Mouse (Mus musculus): ENCODE data around the gene Eif4b.

Gene Eif4b

DNA sequence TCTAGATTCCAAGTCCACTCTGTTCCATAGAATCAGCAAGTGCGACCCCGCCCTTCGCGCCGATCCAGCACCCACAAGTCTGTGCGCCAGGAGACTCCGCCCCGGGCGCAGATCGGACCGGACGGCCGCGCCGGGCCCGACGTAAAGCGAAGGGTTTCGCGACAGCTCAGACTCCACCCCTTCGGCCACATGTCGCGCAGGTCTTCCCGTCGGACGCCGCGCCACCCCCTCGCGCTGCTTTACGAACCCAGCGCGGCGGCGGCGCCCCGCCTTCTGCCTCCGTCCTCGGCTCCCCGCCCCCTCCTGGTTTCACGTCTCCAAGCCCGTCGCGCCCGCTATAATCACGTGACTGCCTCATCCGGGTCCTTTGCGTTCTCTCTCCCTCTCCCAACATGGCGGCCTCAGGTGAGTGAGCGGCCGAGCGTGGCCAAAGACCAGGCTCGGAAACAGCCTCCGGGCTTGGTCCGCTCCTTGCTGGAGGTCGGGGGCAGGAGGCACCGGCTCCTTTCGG is at the start of gene Eif4b:
Gene Eif4b (plus strand): TSS at position 215 of the 511 bp plus-strand sequence.
- in situ Hi-C loops (cut with MboI, MseI): no loop called here

DNA sequence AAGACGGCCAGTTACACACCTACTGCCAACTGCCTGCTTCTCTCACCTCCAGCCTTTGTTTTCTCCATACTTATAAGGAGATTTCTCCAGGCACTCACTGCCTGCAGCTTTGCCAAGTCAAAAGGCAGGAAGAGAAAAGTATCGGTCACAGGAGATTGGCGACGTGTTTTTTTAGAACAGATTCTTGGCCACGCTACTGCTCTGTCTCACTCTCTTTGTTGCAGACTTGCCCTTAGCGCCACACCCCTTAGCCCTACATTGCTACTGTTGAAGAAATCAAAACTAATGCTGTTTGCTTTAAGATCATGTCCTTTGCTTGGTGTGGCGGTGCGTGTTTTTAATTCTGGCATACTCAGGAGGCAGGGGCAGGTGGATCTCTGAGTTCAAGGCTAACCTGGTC is 49.7 kb upstream of the Eif4b start:
- in situ Hi-C loops (cut with MboI, MseI): no loop called here

DNA sequence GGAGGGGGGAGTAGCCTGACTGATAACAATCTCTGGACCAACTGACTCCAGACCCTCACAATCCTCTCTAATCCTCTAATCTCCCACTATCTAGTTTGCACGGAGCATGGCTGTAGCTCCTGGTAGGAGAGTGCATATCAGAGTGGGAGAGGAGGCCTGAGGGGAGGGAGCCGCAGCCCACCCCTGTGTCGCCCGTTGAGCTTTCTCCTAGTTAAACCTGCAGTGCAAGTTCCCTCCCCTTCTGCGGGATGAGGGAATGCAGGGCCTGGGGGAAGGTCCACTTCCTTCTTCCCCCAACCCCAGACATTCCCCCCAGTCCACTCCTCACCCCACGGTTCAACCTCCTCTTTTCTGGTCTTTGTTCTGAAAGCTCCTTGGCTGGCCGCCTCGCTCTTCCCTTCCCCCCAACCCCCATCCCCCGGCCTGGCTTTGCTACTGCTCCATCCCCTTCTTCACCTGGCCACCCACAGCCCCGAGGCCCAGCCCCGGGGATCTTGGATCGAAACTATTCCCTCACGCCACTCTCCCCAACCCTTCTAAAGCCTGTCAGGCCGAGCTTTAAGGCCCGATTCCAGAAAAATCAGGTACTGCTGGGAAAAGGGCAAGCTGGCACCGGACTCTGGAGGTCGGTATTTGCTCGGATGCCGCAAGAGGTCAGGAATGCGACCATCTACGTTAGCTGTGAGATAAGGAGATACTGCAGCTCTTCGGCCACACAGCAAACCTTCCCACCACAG is 48.3 kb upstream of the Eif4b start:
- in situ Hi-C loops (cut with MboI, MseI): no loop called here

DNA sequence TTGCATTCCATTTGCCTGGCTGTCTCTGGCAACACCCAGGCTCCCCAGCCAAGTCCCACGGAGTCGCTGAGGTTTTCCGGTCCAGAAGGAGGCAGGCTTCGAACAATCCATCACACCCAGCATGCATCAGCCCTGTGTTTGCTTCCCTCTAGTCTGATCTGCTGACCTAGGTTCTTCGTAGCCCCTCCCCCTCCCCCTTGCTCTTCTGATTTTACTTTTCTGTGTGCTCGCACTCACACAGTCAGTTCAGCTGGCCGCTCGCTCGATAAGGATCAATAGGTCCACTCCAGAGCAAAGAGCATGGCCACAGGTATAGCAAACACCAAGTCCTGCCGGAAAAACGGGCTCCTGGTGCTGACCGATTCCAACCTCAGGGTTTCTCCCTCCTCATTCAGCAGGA is 47.1 kb upstream of the Eif4b start:
- in situ Hi-C loops (cut with MboI, MseI): no loop called here

DNA sequence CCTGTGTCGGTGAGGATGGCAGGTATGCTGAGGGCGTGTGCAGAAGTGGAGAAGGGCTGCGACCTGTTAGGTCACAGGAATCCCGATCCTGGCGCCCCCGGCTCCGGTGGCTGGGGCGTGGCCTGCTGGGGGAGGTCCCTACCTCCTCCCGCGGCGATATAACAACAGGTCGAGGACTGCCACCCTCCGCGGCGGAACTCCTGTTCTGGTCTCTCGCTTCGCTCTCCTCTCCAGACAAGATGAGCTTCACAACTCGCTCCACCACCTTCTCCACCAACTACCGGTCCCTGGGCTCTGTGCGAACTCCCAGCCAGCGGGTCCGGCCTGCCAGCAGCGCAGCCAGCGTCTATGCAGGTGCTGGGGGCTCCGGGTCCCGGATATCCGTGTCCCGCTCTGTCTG is 45.5 kb upstream of the Eif4b start, which contains the start of gene Krt18:
Gene Krt18 (plus strand): TSS at position 141 of the 400 bp plus-strand sequence.
- in situ Hi-C loops (cut with MboI, MseI): no loop called here

DNA sequence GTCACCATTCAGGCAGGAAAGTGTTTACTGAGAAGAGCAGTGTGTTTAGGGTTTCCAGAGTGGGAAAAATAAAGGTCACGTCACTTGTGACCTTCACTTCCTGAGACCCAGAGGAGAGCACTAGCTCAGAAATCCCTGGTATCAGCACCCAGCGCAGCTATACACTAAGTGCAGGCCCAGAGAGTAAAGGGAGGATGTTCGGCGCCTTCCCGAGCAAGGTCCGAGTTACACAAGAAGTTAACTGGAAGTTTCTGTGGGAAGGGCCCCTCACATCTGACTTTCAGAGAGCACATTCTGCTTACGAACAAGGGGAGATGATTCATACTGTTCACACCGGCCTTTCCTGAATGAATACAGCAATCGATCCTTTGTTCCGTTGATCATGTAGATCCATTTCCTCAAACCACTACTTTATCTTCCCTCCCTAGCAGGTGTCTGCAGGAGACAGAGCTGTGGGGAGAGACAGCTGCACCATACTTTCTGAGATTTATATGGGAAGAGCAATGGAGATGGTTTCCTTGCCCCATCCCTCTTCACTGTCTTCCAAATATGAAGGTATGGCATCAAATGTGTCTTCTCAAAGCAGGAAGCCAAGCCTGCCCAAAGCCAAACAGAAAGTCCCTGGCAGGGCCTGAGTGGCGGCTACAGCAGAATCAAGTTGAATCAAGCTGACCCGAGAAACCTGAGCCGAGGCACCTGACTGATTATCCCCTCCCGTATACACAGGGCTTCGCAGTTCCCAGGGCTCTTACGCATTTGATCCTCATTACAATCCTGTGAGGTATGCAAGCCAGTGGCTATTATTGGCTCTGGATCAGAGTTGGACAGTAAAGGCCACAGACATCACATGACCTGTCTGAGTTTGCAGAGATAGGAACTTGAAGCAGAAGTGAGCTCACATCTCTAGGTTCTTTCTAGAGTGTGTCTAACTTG is 39.2 kb upstream of the Eif4b start:
- in situ Hi-C loops (cut with MboI, MseI): no loop called here

DNA sequence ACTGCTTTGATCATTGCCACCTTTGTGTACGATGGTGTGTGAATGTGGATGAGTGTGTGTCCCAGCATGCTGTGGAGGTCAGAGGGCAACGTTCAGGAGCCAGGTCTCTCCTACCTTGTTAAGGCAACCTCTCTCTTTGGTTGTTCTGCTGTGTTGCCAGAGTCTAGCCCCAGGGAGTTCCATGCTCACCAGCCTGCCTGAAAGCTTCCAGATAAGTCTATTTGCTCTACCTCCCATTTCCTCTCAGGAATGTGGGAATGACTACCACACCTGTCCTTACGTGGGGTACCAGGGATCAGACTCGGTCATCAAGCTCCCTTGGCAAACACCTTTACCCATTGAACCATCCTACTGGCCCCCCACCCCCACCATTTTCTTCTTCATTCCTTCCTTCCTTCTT is 33.3 kb upstream of the Eif4b start:
- in situ Hi-C loops (cut with MboI, MseI): no loop called here

DNA sequence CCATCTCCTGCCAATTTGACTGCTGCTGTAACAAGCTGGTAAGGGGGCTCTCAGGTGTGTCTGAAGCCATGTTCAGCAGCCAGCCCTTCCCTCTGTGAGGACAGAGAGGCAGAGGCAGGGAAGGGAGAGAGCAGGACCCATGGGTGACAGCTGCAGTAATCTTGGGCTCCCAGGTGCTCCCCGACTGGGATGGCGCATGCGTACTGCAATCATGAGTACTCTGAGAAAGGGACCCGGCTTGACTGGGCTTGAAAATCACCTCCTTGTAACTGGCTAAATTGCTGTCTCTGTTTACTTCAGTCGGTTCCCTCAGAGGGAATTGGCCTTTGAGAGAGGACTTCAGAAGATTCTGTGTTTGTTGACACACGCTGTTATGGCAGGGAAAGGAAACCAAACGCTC is 31.6 kb upstream of the Eif4b start:
- in situ Hi-C loops (cut with MboI, MseI): no loop called here

DNA sequence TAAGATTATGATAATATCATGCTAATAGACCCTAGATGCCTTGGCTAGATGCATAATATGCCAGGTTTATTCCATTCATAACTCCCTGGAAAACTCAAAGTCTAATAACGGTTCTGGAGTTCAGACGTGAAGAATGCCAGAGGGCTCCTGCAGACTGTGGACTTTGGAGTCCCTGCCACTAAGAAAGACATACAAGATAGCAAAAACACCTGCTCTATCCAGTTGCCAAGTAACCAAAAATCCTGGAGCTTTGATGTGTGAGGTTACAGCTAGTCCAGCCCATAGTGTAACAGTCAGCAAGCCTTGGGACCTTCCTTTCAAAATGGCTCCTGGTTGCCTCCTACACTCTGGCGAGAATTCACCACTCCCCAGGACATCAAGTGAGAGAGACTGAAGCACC is 28.8 kb upstream of the Eif4b start:
- in situ Hi-C loops (cut with MboI, MseI): no loop called here

DNA sequence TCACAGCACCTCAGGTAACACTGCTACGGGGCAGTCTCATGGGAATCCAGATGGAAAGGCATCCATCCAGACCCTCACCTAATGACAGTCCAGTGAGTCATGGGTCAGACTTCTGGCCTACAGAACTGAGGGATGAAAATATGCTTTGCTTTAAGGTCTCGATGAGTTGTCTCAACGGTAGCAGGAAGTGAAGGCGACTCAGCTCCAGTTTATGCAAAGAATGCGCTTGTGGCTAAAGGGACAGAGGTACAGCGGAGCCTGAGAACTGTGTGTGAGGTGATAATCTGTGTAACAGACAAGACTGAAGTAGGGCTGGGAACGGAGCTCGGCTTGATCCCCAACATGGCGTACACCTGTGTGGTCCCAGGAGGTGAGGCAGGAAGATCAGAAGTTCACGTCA is 27.9 kb upstream of the Eif4b start:
- in situ Hi-C loops (cut with MboI, MseI): no loop called here

DNA sequence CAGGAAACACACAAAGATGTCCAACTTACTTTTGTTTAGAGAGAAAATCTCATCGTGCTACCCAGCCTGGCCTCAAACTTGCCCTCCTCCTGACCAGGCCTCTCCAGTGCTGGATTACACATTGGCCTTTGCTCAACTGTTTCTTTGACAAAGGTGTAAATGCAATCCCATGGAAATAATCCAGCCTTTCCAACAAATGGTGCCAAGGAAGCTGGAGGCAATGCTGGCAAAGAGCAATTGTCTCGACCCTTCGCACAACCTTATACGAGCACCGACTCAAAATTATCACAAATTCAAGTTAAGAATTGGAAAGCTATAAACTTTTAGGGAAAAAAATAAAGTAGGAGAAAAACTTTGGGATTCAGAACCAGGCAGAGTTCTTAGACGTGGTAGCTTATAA is 25.6 kb upstream of the Eif4b start:
- in situ Hi-C loops (cut with MboI, MseI): no loop called here

DNA sequence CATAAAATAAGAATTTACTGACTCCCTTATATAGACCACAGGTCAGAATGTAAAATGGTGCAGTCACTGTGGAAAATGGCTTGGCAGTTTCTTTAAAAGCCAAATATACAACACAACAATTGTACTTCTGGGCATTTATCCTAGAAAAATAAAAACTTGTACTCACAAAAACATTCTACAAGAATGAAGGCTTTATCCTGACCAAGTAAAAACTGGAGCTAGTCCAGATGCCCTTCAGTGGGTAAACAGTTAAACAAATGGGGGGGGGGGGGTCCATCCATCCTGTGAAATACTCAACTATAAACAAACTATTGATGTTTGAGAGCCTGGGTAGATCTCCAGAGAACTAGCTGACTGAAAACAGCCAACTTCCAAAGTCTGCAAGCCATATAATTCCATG is 23.7 kb upstream of the Eif4b start:
- in situ Hi-C loops (cut with MboI, MseI): loop anchor here (10.0 kb wide), 1 partner anchor 505 kb away; no protein-coding TSS in a partner anchor

DNA sequence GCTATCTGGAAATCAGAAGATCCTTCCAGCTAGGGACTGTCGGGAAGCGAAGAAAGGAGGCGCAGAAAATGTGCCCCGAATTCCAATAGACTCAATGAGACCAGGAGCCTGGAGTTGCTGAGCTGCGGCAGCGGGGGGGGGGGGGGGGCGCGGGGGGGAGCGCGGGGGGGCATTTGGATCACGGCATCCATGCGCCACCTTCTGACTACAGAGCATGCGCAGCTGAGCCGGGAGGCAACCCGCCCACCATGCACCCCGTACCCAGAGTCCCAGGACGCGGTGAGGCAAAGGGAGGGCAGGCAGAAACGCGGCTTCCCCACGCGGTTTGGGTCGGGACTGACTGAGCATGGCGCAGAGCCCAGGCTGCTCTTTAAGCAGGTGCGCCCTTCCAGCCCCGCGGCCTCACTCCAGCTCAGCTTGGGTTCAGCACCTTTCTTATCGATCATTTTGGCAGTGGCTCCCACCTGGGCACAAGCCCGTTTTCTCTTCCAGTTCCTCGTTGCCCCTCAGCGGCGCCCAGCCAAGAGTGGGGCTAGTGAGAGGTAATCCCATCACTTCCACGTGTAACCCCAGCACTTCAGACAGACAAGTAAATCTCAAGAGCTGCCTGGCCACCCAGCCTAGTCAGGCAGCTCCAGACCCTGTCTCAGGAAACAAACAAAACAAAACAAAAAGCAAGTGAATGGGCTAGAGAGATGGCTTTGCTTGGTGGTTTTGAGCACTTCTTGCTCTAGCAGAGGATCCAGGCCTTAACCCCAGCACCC is 21.5 kb upstream of the Eif4b start:
- in situ Hi-C loops (cut with MboI, MseI): loop anchor here (10.0 kb wide), 1 partner anchor 507 kb away; no protein-coding TSS in a partner anchor

DNA sequence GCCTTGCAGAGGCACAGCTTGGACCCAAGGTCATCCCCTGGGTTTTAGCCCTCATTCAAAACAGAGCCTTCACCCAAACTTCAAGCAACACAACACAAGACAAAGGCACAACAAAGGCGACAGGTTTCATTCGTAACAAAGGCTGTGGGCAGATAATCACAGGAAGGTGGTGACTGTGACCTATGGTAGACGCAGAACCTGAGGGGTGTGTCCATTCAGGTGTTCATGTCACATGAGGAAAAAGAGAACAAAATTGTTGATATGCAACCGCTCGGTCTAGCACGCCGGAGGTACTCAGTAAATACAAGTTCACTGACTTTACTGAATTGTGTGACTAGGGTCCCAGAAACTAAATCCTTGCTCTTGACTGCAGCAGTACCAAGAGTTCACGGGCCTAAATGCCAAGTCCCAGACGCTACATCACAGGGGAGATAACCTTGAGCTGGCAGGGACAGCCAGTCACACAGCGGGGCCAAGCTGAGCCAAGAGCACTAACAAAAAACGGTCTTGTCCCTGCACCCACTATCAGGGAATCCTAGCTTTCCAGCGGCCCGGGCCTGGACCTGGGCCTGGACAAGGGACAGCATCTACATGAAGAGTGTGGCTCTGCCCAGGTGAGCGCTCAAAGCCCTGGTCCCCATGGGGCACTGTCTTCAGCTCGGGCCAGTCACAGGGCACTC is 16.9 kb upstream of the Eif4b start:
- in situ Hi-C loops (cut with MboI, MseI): loop anchor here (10.0 kb wide), 1 partner anchor 512 kb away; no protein-coding TSS in a partner anchor

DNA sequence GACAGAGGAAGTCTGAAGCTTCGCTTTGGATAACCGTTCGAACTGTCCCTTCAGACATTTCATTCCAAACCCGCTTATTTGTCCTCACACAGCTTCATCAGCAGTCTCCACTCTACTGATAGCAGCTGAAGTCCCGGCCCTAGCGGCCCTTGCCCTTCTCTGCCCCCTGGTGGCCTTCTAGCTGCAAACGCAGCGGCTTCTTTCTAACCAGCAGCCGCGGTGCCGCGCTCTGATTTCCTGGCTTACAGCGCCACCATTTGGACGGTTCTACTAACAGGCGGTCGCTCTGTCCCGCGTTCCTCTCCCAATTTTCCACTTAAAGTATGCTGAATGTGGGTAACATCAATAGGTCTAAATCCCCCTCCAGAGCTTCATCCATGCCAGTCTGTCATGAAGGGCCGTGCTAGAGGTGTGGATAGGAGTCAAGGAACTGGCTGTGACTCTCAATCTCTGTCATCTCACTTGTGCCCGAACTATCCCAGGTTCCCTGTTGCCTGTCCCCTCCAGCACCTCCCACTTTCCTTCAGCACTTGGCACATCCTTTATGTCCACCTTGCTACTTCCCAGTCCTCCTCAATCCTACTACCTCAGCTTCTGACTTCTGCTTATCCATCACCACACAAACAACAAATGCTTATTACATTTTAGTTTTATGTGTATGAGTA is 7.8 kb upstream of the Eif4b start:
- in situ Hi-C loops (cut with MboI, MseI): no loop called here

DNA sequence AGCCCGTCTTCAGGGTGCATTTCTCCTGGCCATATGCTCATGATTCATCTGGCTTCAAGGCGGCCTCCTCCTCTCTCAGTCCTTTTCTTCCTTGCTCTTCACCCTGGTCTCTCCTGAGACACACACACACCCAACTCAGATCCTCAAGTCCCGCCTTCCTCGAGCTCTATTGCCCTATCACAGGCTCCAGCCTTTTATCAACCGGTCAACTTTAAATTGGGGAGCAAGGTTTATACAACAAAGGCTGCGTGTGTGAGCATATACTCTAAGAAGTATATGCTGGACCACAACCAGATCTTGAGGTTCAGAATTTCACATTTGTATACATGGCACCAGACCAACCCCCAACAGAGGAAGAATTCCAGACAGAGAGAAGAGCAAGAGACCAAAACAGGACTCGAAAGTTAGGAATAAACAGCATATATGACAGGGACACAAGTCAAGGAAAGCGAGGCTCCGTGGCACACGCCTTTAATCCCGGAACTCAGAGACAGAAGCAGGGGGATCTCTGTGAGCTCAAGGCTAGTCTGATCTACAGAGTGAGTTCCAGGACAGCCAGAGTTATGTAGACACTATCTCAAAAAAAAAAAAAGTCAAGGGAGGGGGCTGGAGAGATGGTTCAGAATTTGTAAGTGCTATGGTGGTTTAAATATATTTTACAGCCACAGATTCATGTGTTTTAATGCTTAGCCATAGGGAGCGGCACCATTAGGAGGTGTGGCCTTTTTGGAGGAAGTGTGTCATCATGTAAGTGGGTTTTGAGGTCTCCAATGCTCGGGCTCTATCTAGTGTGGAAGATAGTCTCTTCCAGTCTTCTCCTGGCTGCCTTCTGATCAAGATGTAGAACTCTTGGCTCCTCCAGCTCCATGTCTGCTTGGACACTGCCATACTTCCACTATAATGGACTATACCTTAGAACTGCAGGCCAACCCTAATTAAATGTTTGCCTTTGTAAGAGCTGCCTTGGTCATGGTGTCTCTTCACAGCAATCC is 2.8 kb upstream of the Eif4b start:
- in situ Hi-C loops (cut with MboI, MseI): no loop called here

DNA sequence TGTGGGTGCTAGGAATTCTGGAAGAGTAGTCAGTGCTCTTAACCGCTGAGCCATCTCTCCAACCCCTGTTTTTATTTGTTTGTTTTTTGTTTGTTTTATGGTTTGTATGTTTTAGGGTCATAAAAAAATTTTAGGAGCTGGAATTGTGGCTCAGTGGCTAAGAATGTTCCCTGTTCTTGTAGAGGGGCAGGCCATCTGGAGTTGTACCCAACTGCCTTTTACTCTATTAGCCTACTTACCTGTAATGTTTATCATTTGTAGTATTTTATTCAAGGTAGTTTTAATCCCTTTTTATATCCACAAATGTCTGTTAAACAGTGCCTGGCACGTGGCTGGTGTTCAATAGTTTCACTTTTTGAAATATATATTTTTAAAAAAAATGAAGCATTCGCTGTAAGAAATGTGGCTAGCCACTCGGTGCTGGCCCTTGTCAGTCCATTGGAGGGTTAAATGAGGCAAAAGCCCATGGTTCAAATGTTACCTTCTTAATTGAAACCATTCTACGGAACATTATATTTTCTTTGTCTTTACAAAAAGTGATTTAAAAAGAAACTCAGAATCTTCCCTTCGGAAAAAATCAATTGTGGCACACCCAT is 512 bp upstream of the Eif4b start:
- in situ Hi-C loops (cut with MboI, MseI): no loop called here

DNA sequence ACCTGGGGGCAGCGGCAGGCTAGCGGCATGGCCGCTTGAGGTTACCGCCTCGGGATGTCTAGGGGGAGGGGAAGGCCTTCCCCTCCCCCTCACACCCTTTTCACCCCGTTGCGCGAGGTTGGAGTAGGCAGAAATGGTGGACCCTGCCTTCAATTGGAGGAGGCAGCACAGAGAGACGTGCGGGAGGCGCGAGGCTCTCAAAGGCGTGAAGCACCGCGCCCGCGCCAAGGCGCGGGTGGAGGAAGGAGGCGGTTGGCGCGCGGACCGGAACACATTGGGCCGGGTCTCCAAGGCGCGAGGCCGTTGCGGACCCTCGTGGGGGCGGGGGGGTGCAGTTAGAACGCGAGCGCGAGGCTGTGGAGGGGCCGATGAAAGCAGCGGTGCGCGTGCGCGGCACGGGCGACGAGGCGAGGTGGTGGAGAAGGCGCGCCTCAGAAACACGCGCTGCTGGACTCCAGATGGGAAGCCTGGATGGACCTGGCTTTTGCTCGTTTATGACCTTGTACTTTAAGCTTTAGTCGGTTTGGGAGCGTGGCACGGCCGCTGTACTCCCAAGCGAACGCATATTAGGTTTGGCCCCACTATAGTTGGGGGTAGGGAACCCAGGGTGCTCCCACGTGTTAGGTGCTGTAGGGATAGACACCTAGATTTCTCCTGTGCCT is 628 bp downstream of the Eif4b start:
- in situ Hi-C loops (cut with MboI, MseI): no loop called here

Measured in regulatory T cell (primary cell).